Mouse (Mus musculus): ENCODE measurements at regions not wholly inside any gene's neighbourhood (a gene's known extent, or its start where the extent isn't known, plus 50 kb on each side); places are given as distances from the start of the nearest gene placed in this dataset.

- H3K4me3 ChIP-seq (ENCODE audit: low read depth, low read length), result no peak overlapping the region
- TF ChIP-seq POLR2A (IDR thresholded peaks at IDR 0.05; ENCODE audit: low read depth, low read length), result no peak
- TF ChIP-seq CTCF (IDR thresholded peaks at IDR 0.05; ENCODE audit: extremely low read depth, insufficient read length, insufficient replicate concordance, low read depth, low read length), result no peak
- WGBS, result 66% methylated on average over 1 of the region's 1 CpGs
- no peaks in the 10 kb centered on the region for H3K36me3 ChIP-seq (ENCODE audit: control insufficient read depth, insufficient read depth, low read length)
- 0 out of 2 replicates have a peak, but pooled peaks cover 2% of the 10 kb centered on the region for H3K4me1 ChIP-seq (ENCODE audit: control insufficient read depth, insufficient read depth, insufficient read length, low read length)
- no peak overlapping the region for H3K27ac ChIP-seq (ENCODE audit: insufficient read depth, low read depth, low read length)
- H3K27me3 ChIP-seq (ENCODE audit: control insufficient read depth, insufficient read depth, low read length), result no peaks in the 10 kb centered on the region
Measured at GRCm38 (mm10) chr2:79145897-79146296, 109.3 kb upstream of the Itga4 start.

DNA sequence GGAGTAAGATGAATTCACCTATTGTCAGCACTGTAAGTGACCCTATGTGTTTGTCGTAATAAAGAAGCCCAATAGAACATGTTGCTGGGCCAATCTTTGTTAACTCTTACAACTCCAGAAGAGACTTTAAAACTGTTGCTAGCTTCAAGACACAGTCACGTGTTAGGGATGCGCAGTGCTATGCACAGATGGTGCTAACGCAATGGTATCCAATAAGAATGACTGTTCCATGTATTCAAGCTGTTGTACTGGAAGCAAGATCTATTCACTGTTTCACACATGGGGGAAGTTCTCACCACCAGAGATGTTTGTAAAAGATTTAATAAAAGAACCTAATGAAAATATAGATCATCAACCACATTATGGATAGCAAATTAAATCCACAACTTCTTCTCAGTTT is 108.7 kb upstream of the Itga4 start:
- Histone ChIP-seq H3K4me1 (ENCODE audit: control insufficient read depth, insufficient read depth, insufficient read length, low read length) (0 out of 2 replicates have a peak, but pooled peaks cover 2% of the 10 kb centered on the region), H3K36me3 (ENCODE audit: control insufficient read depth, insufficient read depth, low read length) (no peaks in the 10 kb centered on the region), H3K4me3 (ENCODE audit: low read depth, low read length) (no peak overlapping the region), H3K27ac (ENCODE audit: insufficient read depth, low read depth, low read length) (no peak overlapping the region), H3K27me3 (ENCODE audit: control insufficient read depth, insufficient read depth, low read length) (no peaks in the 10 kb centered on the region)
- TF ChIP-seq CTCF (IDR thresholded peaks at IDR 0.05; ENCODE audit: extremely low read depth, insufficient read length, insufficient replicate concordance, low read depth, low read length) (no peak), POLR2A (IDR thresholded peaks at IDR 0.05; ENCODE audit: low read depth, low read length) (no peak)
- 92% methylated on average over 4 of the region's 4 CpGs for WGBS

DNA sequence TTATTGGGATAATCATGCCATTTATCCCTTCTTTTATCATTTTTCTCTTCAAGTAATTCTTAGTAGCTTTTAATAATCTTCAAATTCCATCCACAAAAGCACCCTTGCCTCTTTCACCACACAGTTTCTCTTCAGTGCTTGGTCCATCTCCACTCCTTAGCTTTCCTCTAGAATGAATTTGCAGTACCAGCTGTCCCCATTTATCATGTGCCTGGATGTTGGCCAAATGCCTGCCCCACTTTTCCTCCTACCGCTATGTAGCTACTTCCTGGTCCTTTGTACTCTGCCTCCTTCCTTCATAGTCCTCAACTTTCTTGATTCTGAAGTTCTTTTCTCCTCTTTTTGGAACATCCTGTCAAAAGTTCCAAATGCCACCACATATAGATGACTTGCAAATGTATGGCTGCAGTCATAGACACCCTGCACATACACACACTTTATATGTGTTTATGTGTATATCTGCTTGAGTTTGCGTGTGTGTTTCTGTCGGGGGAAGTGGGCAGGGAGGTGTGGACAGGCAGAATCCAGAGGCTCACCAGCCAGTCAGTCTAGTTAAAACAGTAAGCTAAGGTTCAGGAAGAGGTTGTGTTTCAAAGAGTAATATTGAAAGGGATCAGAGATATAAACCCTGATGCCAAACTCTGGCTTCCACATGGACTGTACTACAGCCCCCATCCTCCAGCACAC is 106.1 kb upstream of the Itga4 start:
- WGBS, result 54% methylated on average over 3 of the region's 3 CpGs
- Histone ChIP-seq H3K4me1 (ENCODE audit: control insufficient read depth, insufficient read depth, insufficient read length, low read length) (no peaks in the 10 kb centered on the region), H3K4me3 (ENCODE audit: low read depth, low read length) (no peak overlapping the region), H3K27me3 (ENCODE audit: control insufficient read depth, insufficient read depth, low read length) (no peaks in the 10 kb centered on the region), H3K27ac (ENCODE audit: insufficient read depth, low read depth, low read length) (no peak overlapping the region), H3K36me3 (ENCODE audit: control insufficient read depth, insufficient read depth, low read length) (no peaks in the 10 kb centered on the region)
- no peak for TF ChIP-seq POLR2A (IDR thresholded peaks at IDR 0.05; ENCODE audit: low read depth, low read length)
- no peak for TF ChIP-seq CTCF (IDR thresholded peaks at IDR 0.05; ENCODE audit: extremely low read depth, insufficient read length, insufficient replicate concordance, low read depth, low read length)

DNA sequence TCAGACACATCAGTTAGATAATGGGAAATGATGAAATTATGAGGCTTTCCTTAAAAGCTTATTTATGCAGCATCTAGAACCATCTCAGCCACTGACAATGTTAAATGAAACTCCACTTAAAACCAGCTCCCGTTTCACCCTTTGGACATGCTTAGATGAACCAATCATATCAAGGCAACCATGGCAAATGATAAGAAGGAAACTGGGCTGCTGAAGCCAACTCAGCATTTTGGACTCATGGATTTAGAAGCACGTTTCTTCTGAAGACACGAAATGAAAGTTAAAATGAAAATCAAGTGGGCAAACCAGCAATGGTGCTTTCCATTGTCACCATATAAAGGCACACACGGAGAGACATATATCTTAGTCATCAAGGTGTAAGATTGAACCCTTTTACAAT is 103.6 kb upstream of the Itga4 start:
- 79% methylated on average over 4 of the region's 4 CpGs for WGBS
- H3K27me3 ChIP-seq (ENCODE audit: control insufficient read depth, insufficient read depth, low read length), result no peaks in the 10 kb centered on the region
- H3K27ac ChIP-seq (ENCODE audit: insufficient read depth, low read depth, low read length), result no peak overlapping the region
- no peak for TF ChIP-seq POLR2A (IDR thresholded peaks at IDR 0.05; ENCODE audit: low read depth, low read length)
- TF ChIP-seq CTCF (IDR thresholded peaks at IDR 0.05; ENCODE audit: extremely low read depth, insufficient read length, insufficient replicate concordance, low read depth, low read length), result no peak
- no peaks in the 10 kb centered on the region for H3K36me3 ChIP-seq (ENCODE audit: control insufficient read depth, insufficient read depth, low read length)
- H3K4me1 ChIP-seq (ENCODE audit: control insufficient read depth, insufficient read depth, insufficient read length, low read length), result no peaks in the 10 kb centered on the region
- no peak overlapping the region for H3K4me3 ChIP-seq (ENCODE audit: low read depth, low read length)

DNA sequence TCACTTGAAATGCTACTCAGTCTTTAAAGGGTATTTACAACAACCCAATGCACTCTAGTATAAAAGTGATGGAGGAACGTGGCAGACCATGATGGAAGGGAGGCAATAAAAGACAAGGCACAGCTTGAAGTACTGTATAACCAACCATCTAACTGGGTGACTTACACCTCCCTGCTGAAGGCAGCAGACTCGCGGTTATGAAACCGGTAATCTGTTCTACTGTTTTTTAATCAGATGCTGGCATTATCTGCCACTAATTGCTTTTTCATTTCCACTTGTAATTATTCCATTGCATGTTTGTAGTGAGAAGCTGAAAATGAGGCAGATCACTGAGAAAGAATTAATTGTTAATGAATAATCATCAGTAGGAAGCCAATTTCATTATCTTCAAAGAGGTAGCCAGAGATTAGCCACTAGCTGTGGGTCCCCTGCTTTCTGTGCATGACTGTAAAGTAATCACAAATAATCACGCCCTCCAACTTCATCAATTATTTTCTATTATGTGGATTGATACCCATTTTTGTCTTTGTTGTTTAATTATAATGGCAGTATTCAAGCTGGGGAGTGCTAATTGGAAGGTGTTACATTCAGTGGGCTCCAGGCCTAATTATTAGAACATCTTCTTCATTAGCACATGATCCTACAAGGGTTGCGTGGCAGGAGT is 103.1 kb upstream of the Itga4 start:
- TF ChIP-seq POLR2A (IDR thresholded peaks at IDR 0.05; ENCODE audit: low read depth, low read length) (no peak), CTCF (IDR thresholded peaks at IDR 0.05; ENCODE audit: extremely low read depth, insufficient read length, insufficient replicate concordance, low read depth, low read length) (no peak)

GRCm38 (mm10) chr2:79152695-79153057 is 102.5 kb upstream of the Itga4 start:
- no peaks in the 10 kb centered on the region for H3K4me1 ChIP-seq (ENCODE audit: control insufficient read depth, insufficient read depth, insufficient read length, low read length)
- no peaks in the 10 kb centered on the region for H3K36me3 ChIP-seq (ENCODE audit: control insufficient read depth, insufficient read depth, low read length)
- no peak overlapping the region for H3K27ac ChIP-seq (ENCODE audit: insufficient read depth, low read depth, low read length)
- WGBS, result 82% methylated on average over 5 of the region's 5 CpGs
- TF ChIP-seq POLR2A (IDR thresholded peaks at IDR 0.05; ENCODE audit: low read depth, low read length), result no peak
- no peak for TF ChIP-seq CTCF (IDR thresholded peaks at IDR 0.05; ENCODE audit: extremely low read depth, insufficient read length, insufficient replicate concordance, low read depth, low read length)
- H3K4me3 ChIP-seq (ENCODE audit: low read depth, low read length), result no peak overlapping the region
- no peaks in the 10 kb centered on the region for H3K27me3 ChIP-seq (ENCODE audit: control insufficient read depth, insufficient read depth, low read length)

More for the DNA sequence above, 103.1 kb upstream of the Itga4 start:
- H3K4me3 ChIP-seq (ENCODE audit: low read depth, low read length), result no peak overlapping the region
- H3K27me3 ChIP-seq (ENCODE audit: control insufficient read depth, insufficient read depth, low read length), result no peaks in the 10 kb centered on the region
- H3K27ac ChIP-seq (ENCODE audit: insufficient read depth, low read depth, low read length), result no peak overlapping the region
- WGBS, result 77% methylated on average over 6 of the region's 6 CpGs
- no peaks in the 10 kb centered on the region for H3K36me3 ChIP-seq (ENCODE audit: control insufficient read depth, insufficient read depth, low read length)
- H3K4me1 ChIP-seq (ENCODE audit: control insufficient read depth, insufficient read depth, insufficient read length, low read length), result no peaks in the 10 kb centered on the region

- no peaks in the 10 kb centered on the region for H3K4me1 ChIP-seq (ENCODE audit: control insufficient read depth, insufficient read depth, insufficient read length, low read length)
- H3K27me3 ChIP-seq (ENCODE audit: control insufficient read depth, insufficient read depth, low read length), result no peaks in the 10 kb centered on the region
- no peaks in the 10 kb centered on the region for H3K36me3 ChIP-seq (ENCODE audit: control insufficient read depth, insufficient read depth, low read length)
- no peak overlapping the region for H3K4me3 ChIP-seq (ENCODE audit: low read depth, low read length)
- TF ChIP-seq CTCF (IDR thresholded peaks at IDR 0.05; ENCODE audit: extremely low read depth, insufficient read length, insufficient replicate concordance, low read depth, low read length) (no peak), POLR2A (IDR thresholded peaks at IDR 0.05; ENCODE audit: low read depth, low read length) (no peak)
- WGBS, result 69% methylated on average over 4 of the region's 4 CpGs
- H3K27ac ChIP-seq (ENCODE audit: insufficient read depth, low read depth, low read length), result no peak overlapping the region
Measured at GRCm38 (mm10) chr2:79153070-79153469, 102.2 kb upstream of the Itga4 start.

All from small intestine, adult 2 months (tissue).